Mouse (Mus musculus) ES-Bruce4 (cell line): ENCODE measurements around the gene P4htm.

Experiments
- CTCF ChIP-seq: IDR thresholded peaks from one replicate; pipeline ENCODE4 v1.8.1; 2011; ENCODE audit warnings: low read depth, low read length
- EP300 ChIP-seq: IDR thresholded peaks from 2 replicates; pipeline ENCODE4 v1.6.1; 2011; ENCODE audit warnings: low read depth, low read length; ENCODE audit not compliant: insufficient read depth
- POLR2A ChIP-seq: IDR thresholded peaks from one replicate; pipeline ENCODE4 v1.8.1; 2011; ENCODE audit warnings: low read length; ENCODE audit not compliant: insufficient read depth

DNA sequence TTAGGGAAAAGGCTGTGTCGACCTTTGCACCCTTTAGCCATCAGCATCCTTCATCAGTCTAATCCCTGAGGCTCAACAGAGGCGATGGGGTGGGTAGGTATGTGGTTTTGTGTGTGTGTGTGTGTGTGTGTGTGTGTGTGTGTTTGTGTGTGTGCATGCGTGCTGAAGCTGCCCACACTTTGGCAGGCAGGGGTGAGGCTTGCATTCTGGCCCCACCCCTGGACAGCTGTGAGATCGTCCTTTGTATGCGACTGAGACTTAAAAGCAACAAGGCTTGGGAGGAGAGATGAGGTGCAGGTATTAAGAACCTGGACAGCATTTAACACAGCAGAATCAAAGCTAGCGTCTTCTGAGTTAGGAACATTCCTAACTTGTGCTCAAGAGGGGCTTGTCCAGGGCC, 20.4 kb downstream of the P4htm start:
- TF ChIP-seq EP300 = no peak
- no peak for TF ChIP-seq POLR2A
- no peak for TF ChIP-seq CTCF
